Mouse (Mus musculus) lung, embryonic 14.5 days (tissue): ENCODE results near the gene Bcl11b. TPM values are rescaled to one million over a fixed set of nuclear protein-coding genes. Genes with fewer than 3 reads are reported as not detected.

Experiments used
- ATAC-seq: fragments of 200-750 bp; cut with Nextera tagmentation; 2 replicates; pipeline ENCODE4 v1.8.0; 2017; ENCODE audit warnings: mild to moderate bottlenecking, moderate TSS enrichment, moderate library complexity; ENCODE audit not compliant: insufficient read depth
- DNase-seq: peaks from one replicate; pipeline ENCODE4 v3.0.0-alpha.2; 2015
- H3K27ac ChIP-seq: fragments of 300-500 bp; sonication (generic); 2 replicates; pipeline ENCODE4 v1.5.1; 2014; ENCODE audit warnings: low read depth, mild to moderate bottlenecking, moderate library complexity
- H3K27me3 ChIP-seq: fragments of 300-500 bp; sonication (generic); 2 replicates; pipeline ENCODE4 v1.6.1; 2014; ENCODE audit warnings: low read length, control low read depth; ENCODE audit not compliant: insufficient read depth
- H3K36me3 ChIP-seq: fragments of 300-500 bp; sonication (generic); 2 replicates; pipeline ENCODE4 v1.6.1; 2014; ENCODE audit warnings: control low read depth; ENCODE audit not compliant: insufficient read depth
- H3K4me1 ChIP-seq: fragments of 300-500 bp; sonication (generic); 2 replicates; pipeline ENCODE4 v1.6.1; 2014; ENCODE audit warnings: antibody characterized with exemption, control low read depth; ENCODE audit not compliant: insufficient read depth
- H3K4me2 ChIP-seq: fragments of 300-500 bp; sonication (generic); 2 replicates; pipeline ENCODE4 v1.6.1; 2014; ENCODE audit warnings: mild to moderate bottlenecking
- H3K4me3 ChIP-seq: fragments of 300-500 bp; sonication (generic); 2 replicates; pipeline ENCODE4 v1.5.1; 2014; ENCODE audit warnings: low read depth, low read length
- H3K9ac ChIP-seq: fragments of 300-500 bp; sonication (generic); 2 replicates; pipeline ENCODE4 v1.6.1; 2014
- H3K9me3 ChIP-seq: fragments of 300-500 bp; sonication (generic); 2 replicates; pipeline ENCODE4 v1.6.1; 2016; ENCODE audit warnings: low read depth, low read length, control low read depth
- CTCF ChIP-seq: IDR thresholded peaks from 2 replicates; pipeline ENCODE4 v1.5.1; 2016; ENCODE audit warnings: antibody characterized with exemption, low read depth
- WGBS: fragments of 180-500 bp; shearing (Covaris S2); extraction: QIAGEN DNeasy Blood & Tissue Kit; methylation state at CpG from one replicate; pipeline ENCODE4 v1.1.7; 2014; 5-methylcytosine and 5-hydroxymethylcytosine counted together
- polyA plus RNA-seq: library from polyadenylated mRNA; unstranded; fragments of >200 nt; fragmentation: Nextera tagmentation; extraction: Ambion mirVana; gene quantifications from 2 replicates; pipeline ENCODE4 v1.2.1, GENCODE M21; 2014

The Bcl11b gene
- polyA plus RNA-seq, 1 experiment from 2014 or later = 4.4 TPM

- no peak overlapping the region for H3K27ac ChIP-seq
- ATAC-seq (no peak), DNase-seq (no peak)
- peaks cover 14% of the 10 kb centered on the region for H3K4me1 ChIP-seq
- H3K4me3 ChIP-seq = no peak overlapping the region
- H3K9me3 ChIP-seq = no peaks in the 10 kb centered on the region
- no peaks in the 10 kb centered on the region for H3K36me3 ChIP-seq
- WGBS = 65% methylated on average over 8 of the region's 8 CpGs
- no peak overlapping the region for H3K9ac ChIP-seq
- TF ChIP-seq CTCF = no peak
- H3K4me2 ChIP-seq = no peak overlapping the region
- H3K27me3 ChIP-seq = peaks cover 10% of the 10 kb centered on the region; the same call in 1 of the 2 replicates
Observed at GRCm38 (mm10) chr12:107983211-107983610, 20.2 kb downstream of the Bcl11b start.

- DNase-seq (no peak), ATAC-seq (no peak)
- no peak for TF ChIP-seq CTCF
- H3K9ac ChIP-seq = no peak overlapping the region
- no peak overlapping the region for H3K4me2 ChIP-seq
- H3K9me3 ChIP-seq = no peaks in the 10 kb centered on the region
- H3K27me3 ChIP-seq = peaks cover 13% of the 10 kb centered on the region
- peaks cover 19% of the 10 kb centered on the region for H3K4me1 ChIP-seq
- WGBS = 69% methylated on average over 9 of the region's 9 CpGs
- no peaks in the 10 kb centered on the region for H3K36me3 ChIP-seq
- H3K4me3 ChIP-seq = no peak overlapping the region
- no peak overlapping the region for H3K27ac ChIP-seq
Observed at GRCm38 (mm10) chr12:107982306-107982705, 21.1 kb downstream of the Bcl11b start.

- TF ChIP-seq CTCF = no peak
- WGBS = 53% methylated on average over 6 of the region's 6 CpGs
- peak overlapping the region; percentile 77 for H3K4me2 ChIP-seq
- peaks cover 25% of the 10 kb centered on the region for H3K4me1 ChIP-seq
- no peak for ATAC-seq
- no peak overlapping the region for H3K9ac ChIP-seq
- H3K27me3 ChIP-seq = peaks cover 16% of the 10 kb centered on the region
- no peaks in the 10 kb centered on the region for H3K36me3 ChIP-seq
- no peak overlapping the region for H3K27ac ChIP-seq
- DNase-seq = no peak
- H3K4me3 ChIP-seq = no peak overlapping the region; the same call in 1 of the 2 replicates
- H3K9me3 ChIP-seq = no peaks in the 10 kb centered on the region
Observed at GRCm38 (mm10) chr12:107981231-107981630, 22.2 kb downstream of the Bcl11b start.

- Histone ChIP-seq H3K27me3 (peaks cover 16% of the 10 kb centered on the region), H3K9ac (peak overlapping the region; percentile 57), H3K4me2 (peak overlapping the region; percentile 77), H3K9me3 (no peaks in the 10 kb centered on the region), H3K36me3 (no peaks in the 10 kb centered on the region), H3K27ac (peak overlapping the region; percentile 48), H3K4me3 (peak overlapping the region; percentile 39), H3K4me1 (peaks cover 25% of the 10 kb centered on the region)
- WGBS = under 1% methylated on average over 50 of the region's 51 CpGs
- no peak for TF ChIP-seq CTCF
- ATAC-seq = peak; percentile 70
- DNase-seq = peak; percentile 69
Observed at GRCm38 (mm10) chr12:107980261-107980961, 23.0 kb downstream of the Bcl11b start.

- H3K4me1 ChIP-seq = peaks cover 25% of the 10 kb centered on the region
- peak; percentile 55 for ATAC-seq
- H3K4me2 ChIP-seq = peak overlapping the region; percentile 77
Observed at GRCm38 (mm10) chr12:107979710-107980260, 23.6 kb downstream of the Bcl11b start.

GRCm38 (mm10) chr12:107978736-107979255 lies 24.6 kb downstream of the Bcl11b start:
- WGBS = 64% methylated on average over 8 of the region's 8 CpGs
- H3K9me3 ChIP-seq = no peaks in the 10 kb centered on the region
- peaks cover 27% of the 10 kb centered on the region for H3K4me1 ChIP-seq
- no peak overlapping the region for H3K4me2 ChIP-seq
- no peak overlapping the region for H3K9ac ChIP-seq
- no peak overlapping the region for H3K27ac ChIP-seq
- DNase-seq = no peak
- no peak for ATAC-seq
- peaks cover 16% of the 10 kb centered on the region for H3K27me3 ChIP-seq
- H3K36me3 ChIP-seq = no peaks in the 10 kb centered on the region
- no peak overlapping the region for H3K4me3 ChIP-seq
- no peak for TF ChIP-seq CTCF

More at GRCm38 (mm10) chr12:107979710-107980260, 23.6 kb downstream of the Bcl11b start:
- no peak for DNase-seq
- no peak for TF ChIP-seq CTCF
- peak overlapping the region; percentile 48 for H3K27ac ChIP-seq
- H3K27me3 ChIP-seq = peaks cover 16% of the 10 kb centered on the region
- no peaks in the 10 kb centered on the region for H3K9me3 ChIP-seq
- no peaks in the 10 kb centered on the region for H3K36me3 ChIP-seq
- H3K4me3 ChIP-seq = peak overlapping the region; percentile 39
- peak overlapping the region; percentile 57 for H3K9ac ChIP-seq
- 4% methylated on average over 26 of the region's 28 CpGs for WGBS

- no peaks in the 10 kb centered on the region for H3K36me3 ChIP-seq
- H3K27me3 ChIP-seq = peaks cover 16% of the 10 kb centered on the region
- no peak overlapping the region for H3K27ac ChIP-seq
- no peak overlapping the region for H3K9ac ChIP-seq
- 19% methylated on average over 14 of the region's 14 CpGs for WGBS
- H3K4me2 ChIP-seq = peak overlapping the region; percentile 18; the same call in 1 of the 2 replicates
- DNase-seq = no peak
- H3K9me3 ChIP-seq = no peaks in the 10 kb centered on the region
- ATAC-seq = no peak
- peaks cover 33% of the 10 kb centered on the region for H3K4me1 ChIP-seq
- no peak for TF ChIP-seq CTCF
- H3K4me3 ChIP-seq = no peak overlapping the region
Observed at GRCm38 (mm10) chr12:107978063-107978462, 25.3 kb downstream of the Bcl11b start.
